Mouse (Mus musculus): ENCODE results near the gene Dusp22.

GRCm38 (mm10) chr13:30741172-30741571 lies 81.4 kb downstream of the Dusp22 start:
- TF ChIP-seq GATA1 (IDR thresholded peaks at IDR 0.05; ENCODE audit: low read length) (no peak), TAL1 (IDR thresholded peaks at IDR 0.05; ENCODE audit: low read length) (no peak)
